Mouse (Mus musculus): ENCODE data around the gene Sec13.

DNA sequence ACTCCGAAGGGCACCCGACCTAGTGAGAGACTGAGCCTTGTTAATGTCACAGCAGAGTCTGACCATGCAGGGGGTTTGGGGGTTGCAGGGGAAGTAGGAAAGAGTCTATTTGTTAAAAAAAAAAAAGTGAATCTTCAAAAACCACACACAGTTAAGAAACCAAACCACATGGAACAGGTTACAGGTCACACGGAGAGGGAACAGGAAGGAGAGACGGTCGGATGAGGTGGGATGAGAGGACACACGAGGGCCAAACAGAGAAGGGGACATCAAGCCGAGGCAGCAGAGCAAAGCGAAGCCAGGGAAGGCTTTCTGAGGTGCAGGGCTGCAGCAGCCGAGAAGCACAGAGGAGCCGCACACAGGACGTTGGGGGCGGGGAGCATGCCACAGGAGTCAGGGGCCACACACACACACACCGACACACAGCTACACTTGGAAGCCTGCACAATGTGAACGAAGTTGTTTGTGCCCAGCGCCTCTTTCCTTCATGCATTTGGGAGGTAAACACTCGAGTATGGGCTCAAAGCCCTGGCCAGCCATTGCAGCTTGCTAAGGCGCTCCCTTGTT lies 8.7 kb upstream of the Sec13 start:
- TF ChIP-seq POLR2A (IDR thresholded peaks at IDR 0.05; ENCODE audit: insufficient read depth, low read length) (no peak), CTCF (IDR thresholded peaks at IDR 0.05; ENCODE audit: low read depth, low read length) (no peak)
